Mouse (Mus musculus): ENCODE data around the gene Pde4dip. TPM values are rescaled to one million over a fixed set of nuclear protein-coding genes. Genes with fewer than 3 reads are reported as not detected.
A peak's percentile ranks its signal among the peaks of the same experiment; 100 is the strongest.

Pde4dip gene
- polyA plus RNA-seq, 1 experiment from 2014 or later, result 27.6 TPM

DNA sequence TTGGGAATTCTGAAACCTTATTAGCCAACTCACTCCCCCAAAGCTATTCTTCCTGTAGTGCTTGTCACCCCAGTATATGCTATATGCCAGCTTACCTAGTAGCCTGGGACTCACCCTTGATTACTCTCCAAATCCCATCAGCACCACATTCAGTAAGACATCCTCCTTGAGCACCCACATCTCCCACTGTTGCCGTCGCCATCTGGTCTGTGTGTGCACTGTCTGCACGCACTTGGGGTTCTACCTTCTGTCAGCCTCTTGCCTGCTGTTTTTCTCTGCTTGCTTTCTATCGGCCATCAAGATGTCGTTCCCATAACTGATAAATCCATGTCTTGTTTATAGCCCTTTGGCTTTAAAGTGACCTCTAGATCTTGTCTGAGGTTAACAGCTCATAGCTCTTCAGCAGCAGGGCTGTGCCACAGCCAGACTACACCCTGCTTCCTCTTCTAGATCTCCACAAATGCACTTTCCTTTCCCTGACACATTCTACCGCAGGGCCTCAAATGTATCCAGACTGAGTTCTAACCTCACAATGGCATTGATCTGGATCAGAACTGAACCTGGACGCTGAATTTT is 42.9 kb upstream of the Pde4dip start:
- H3K4me1 ChIP-seq (ENCODE audit: control insufficient read depth, insufficient read depth, low read length), result peaks cover 7% of the 10 kb centered on the region
- peaks cover 6% of the 10 kb centered on the region for H3K27me3 ChIP-seq (ENCODE audit: control insufficient read depth, insufficient read depth, low read length)
- no peaks in the 10 kb centered on the region for H3K36me3 ChIP-seq (ENCODE audit: control insufficient read depth, insufficient read depth, low read length)
- ATAC-seq (ENCODE audit: low FRiP score) (no peak), DNase-seq (ENCODE audit: low spot score, missing footprints) (peak; percentile 83)
- no peak overlapping the region for H3K4me2 ChIP-seq
- no peak overlapping the region for H3K27ac ChIP-seq (ENCODE audit: low read depth, low read length)
- no peak overlapping the region for H3K9ac ChIP-seq (ENCODE audit: low read length)
- WGBS, result 84% methylated on average over 7 of the region's 7 CpGs
- no peak overlapping the region for H3K4me3 ChIP-seq (ENCODE audit: low read depth, low read length)
- H3K9me3 ChIP-seq (ENCODE audit: control insufficient read depth, low read length), result no peaks in the 10 kb centered on the region

DNA sequence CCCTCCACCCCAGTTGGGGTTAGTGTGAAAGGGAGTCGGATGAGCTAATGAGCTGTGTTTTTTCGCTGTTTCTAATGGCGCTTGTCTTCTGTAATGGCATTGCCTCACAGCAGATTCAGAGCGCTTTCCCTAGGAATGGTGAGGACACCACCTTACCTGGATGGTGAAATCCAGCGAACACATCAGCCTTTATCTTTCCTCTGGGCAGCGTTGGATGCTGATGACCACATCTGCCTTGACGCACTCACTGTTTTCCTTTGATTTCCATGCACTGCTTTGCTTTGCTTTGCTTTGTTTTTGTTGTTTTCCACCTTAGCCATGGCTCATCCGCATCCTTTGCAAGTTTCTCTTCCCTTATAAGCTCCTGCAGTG is 42.3 kb upstream of the Pde4dip start:
- Histone ChIP-seq H3K27ac (ENCODE audit: low read depth, low read length) (no peak overlapping the region), H3K9ac (ENCODE audit: low read length) (no peak overlapping the region), H3K36me3 (ENCODE audit: control insufficient read depth, insufficient read depth, low read length) (no peaks in the 10 kb centered on the region), H3K9me3 (ENCODE audit: control insufficient read depth, low read length) (no peaks in the 10 kb centered on the region), H3K27me3 (ENCODE audit: control insufficient read depth, insufficient read depth, low read length) (peaks cover 6% of the 10 kb centered on the region), H3K4me1 (ENCODE audit: control insufficient read depth, insufficient read depth, low read length) (peaks cover 7% of the 10 kb centered on the region), H3K4me3 (ENCODE audit: low read depth, low read length) (no peak overlapping the region), H3K4me2 (no peak overlapping the region)
- DNase-seq (ENCODE audit: low spot score, missing footprints) (peak; percentile 86), ATAC-seq (ENCODE audit: low FRiP score) (no peak)
- 80% methylated on average over 8 of the region's 8 CpGs for WGBS

GRCm38 (mm10) chr3:97930141-97930786 is 41.8 kb upstream of the Pde4dip start:
- ATAC-seq (ENCODE audit: low FRiP score), result no peak
- Histone ChIP-seq H3K4me3 (ENCODE audit: low read depth, low read length) (no peak overlapping the region), H3K9ac (ENCODE audit: low read length) (no peak overlapping the region), H3K27ac (ENCODE audit: low read depth, low read length) (no peak overlapping the region), H3K36me3 (ENCODE audit: control insufficient read depth, insufficient read depth, low read length) (no peaks in the 10 kb centered on the region), H3K4me2 (no peak overlapping the region), H3K27me3 (ENCODE audit: control insufficient read depth, insufficient read depth, low read length) (peaks cover 6% of the 10 kb centered on the region), H3K4me1 (ENCODE audit: control insufficient read depth, insufficient read depth, low read length) (peaks cover 7% of the 10 kb centered on the region), H3K9me3 (ENCODE audit: control insufficient read depth, low read length) (no peaks in the 10 kb centered on the region)
- DNase-seq (ENCODE audit: low spot score, missing footprints), result peak; percentile 81
- WGBS, result 76% methylated on average over 12 of the region's 12 CpGs

GRCm38 (mm10) chr3:97928968-97929858 is 40.7 kb upstream of the Pde4dip start:
- 64% methylated on average over 9 of the region's 9 CpGs for WGBS

GRCm38 (mm10) chr3:97927322-97927721 is 38.8 kb upstream of the Pde4dip start:
- H3K9me3 ChIP-seq (ENCODE audit: control insufficient read depth, low read length), result no peaks in the 10 kb centered on the region
- no peak overlapping the region for H3K27ac ChIP-seq (ENCODE audit: low read depth, low read length)
- no peak overlapping the region for H3K4me2 ChIP-seq
- no peak overlapping the region for H3K9ac ChIP-seq (ENCODE audit: low read length)
- no peak overlapping the region for H3K4me3 ChIP-seq (ENCODE audit: low read depth, low read length)
- ATAC-seq (ENCODE audit: low FRiP score) (no peak), DNase-seq (ENCODE audit: low spot score, missing footprints) (peak; percentile 81)
- no peaks in the 10 kb centered on the region for H3K27me3 ChIP-seq (ENCODE audit: control insufficient read depth, insufficient read depth, low read length)
- 0 out of 2 replicates have a peak, but pooled peaks cover 2% of the 10 kb centered on the region for H3K4me1 ChIP-seq (ENCODE audit: control insufficient read depth, insufficient read depth, low read length)
- 82% methylated on average over 4 of the region's 4 CpGs for WGBS
- no peaks in the 10 kb centered on the region for H3K36me3 ChIP-seq (ENCODE audit: control insufficient read depth, insufficient read depth, low read length)

More at GRCm38 (mm10) chr3:97928968-97929858, 40.7 kb upstream of the Pde4dip start:
- H3K4me1 ChIP-seq (ENCODE audit: control insufficient read depth, insufficient read depth, low read length), result peaks cover 7% of the 10 kb centered on the region
- H3K27ac ChIP-seq (ENCODE audit: low read depth, low read length), result no peak overlapping the region
- no peak overlapping the region for H3K4me3 ChIP-seq (ENCODE audit: low read depth, low read length)
- DNase-seq (ENCODE audit: low spot score, missing footprints), result peak; percentile 98
- H3K4me2 ChIP-seq, result no peak overlapping the region
- H3K9me3 ChIP-seq (ENCODE audit: control insufficient read depth, low read length), result no peaks in the 10 kb centered on the region
- H3K27me3 ChIP-seq (ENCODE audit: control insufficient read depth, insufficient read depth, low read length), result peaks cover 6% of the 10 kb centered on the region
- no peaks in the 10 kb centered on the region for H3K36me3 ChIP-seq (ENCODE audit: control insufficient read depth, insufficient read depth, low read length)
- H3K9ac ChIP-seq (ENCODE audit: low read length), result no peak overlapping the region
- peak; percentile 70 for ATAC-seq (ENCODE audit: low FRiP score)

DNA sequence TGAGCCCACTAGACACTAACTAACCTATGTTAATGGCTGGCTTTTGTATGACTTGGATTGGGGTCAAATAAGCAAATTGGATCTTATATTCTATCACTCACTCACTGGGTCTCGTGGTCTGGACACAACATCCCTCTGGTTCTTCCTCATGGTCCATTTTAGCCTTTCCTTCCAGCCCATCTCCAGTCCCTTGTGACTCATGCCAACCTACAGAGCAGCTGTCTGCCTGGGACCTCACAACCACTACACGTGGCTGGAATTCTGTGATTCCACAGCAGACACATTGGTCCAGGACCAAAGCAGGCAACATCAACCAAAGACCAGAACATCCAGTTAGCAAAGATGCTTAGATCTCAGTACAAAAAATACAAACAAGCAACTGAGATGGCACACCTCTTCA is 36.7 kb upstream of the Pde4dip start:
- 89% methylated on average over 2 of the region's 2 CpGs for WGBS
- no peak overlapping the region for H3K4me2 ChIP-seq

GRCm38 (mm10) chr3:97918885-97919550 is 30.5 kb upstream of the Pde4dip start:
- Histone ChIP-seq H3K9me3 (ENCODE audit: control insufficient read depth, low read length) (no peaks in the 10 kb centered on the region), H3K9ac (ENCODE audit: low read length) (no peak overlapping the region), H3K27me3 (ENCODE audit: control insufficient read depth, insufficient read depth, low read length) (no peaks in the 10 kb centered on the region), H3K27ac (ENCODE audit: low read depth, low read length) (no peak overlapping the region), H3K4me3 (ENCODE audit: low read depth, low read length) (no peak overlapping the region), H3K4me1 (ENCODE audit: control insufficient read depth, insufficient read depth, low read length) (no peaks in the 10 kb centered on the region), H3K4me2 (no peak overlapping the region), H3K36me3 (ENCODE audit: control insufficient read depth, insufficient read depth, low read length) (no peaks in the 10 kb centered on the region)
- 95% methylated on average over 10 of the region's 10 CpGs for WGBS
- DNase-seq (ENCODE audit: low spot score, missing footprints) (peak; percentile 71), ATAC-seq (ENCODE audit: low FRiP score) (no peak)

More for the DNA sequence above, 36.7 kb upstream of the Pde4dip start:
- Histone ChIP-seq H3K9ac (ENCODE audit: low read length) (no peak overlapping the region), H3K4me1 (ENCODE audit: control insufficient read depth, insufficient read depth, low read length) (no peaks in the 10 kb centered on the region), H3K27me3 (ENCODE audit: control insufficient read depth, insufficient read depth, low read length) (no peaks in the 10 kb centered on the region), H3K27ac (ENCODE audit: low read depth, low read length) (no peak overlapping the region), H3K4me3 (ENCODE audit: low read depth, low read length) (no peak overlapping the region), H3K9me3 (ENCODE audit: control insufficient read depth, low read length) (no peaks in the 10 kb centered on the region), H3K36me3 (ENCODE audit: control insufficient read depth, insufficient read depth, low read length) (no peaks in the 10 kb centered on the region)
- no peak for ATAC-seq (ENCODE audit: low FRiP score)
- DNase-seq (ENCODE audit: low spot score, missing footprints), result peak; percentile 49

DNA sequence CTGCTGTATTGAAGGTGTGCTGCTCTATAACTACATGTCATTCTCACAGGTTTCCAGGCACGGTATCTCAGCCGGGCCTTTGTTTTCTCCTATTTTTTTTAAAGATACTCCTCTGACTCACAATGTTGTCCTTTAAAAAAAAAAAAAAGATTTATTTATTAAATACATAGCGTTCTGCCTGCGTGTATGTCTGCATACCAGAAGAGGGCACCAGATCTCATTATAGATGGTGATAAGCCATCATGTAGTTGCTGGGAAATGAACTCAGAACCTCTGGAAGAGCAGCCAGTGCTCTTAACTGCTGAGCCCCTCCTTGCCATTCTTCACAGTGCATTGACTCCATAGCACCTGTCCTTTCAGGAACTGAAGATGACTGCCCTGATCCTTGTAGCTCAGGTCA is 26.6 kb upstream of the Pde4dip start:
- Histone ChIP-seq H3K9ac (ENCODE audit: low read length) (no peak overlapping the region), H3K36me3 (ENCODE audit: control insufficient read depth, insufficient read depth, low read length) (no peaks in the 10 kb centered on the region), H3K4me3 (ENCODE audit: low read depth, low read length) (no peak overlapping the region), H3K4me2 (no peak overlapping the region), H3K27ac (ENCODE audit: low read depth, low read length) (no peak overlapping the region), H3K4me1 (ENCODE audit: control insufficient read depth, insufficient read depth, low read length) (no peaks in the 10 kb centered on the region), H3K9me3 (ENCODE audit: control insufficient read depth, low read length) (no peaks in the 10 kb centered on the region), H3K27me3 (ENCODE audit: control insufficient read depth, insufficient read depth, low read length) (no peaks in the 10 kb centered on the region)
- ATAC-seq (ENCODE audit: low FRiP score) (no peak), DNase-seq (ENCODE audit: low spot score, missing footprints) (peak; percentile 76)
- 76% methylated on average over 4 of the region's 4 CpGs for WGBS
